Mouse (Mus musculus) spleen, adult 2 months (tissue): Measurements from ENCODE around the gene Itprid2. TPM values are rescaled to one million over a fixed set of nuclear protein-coding genes. Genes with fewer than 3 reads are reported as not detected.

ENCODE experiments used
- DNase-seq, 2 experiments: peaks; one replicate each; pipeline versions ENCODE4 v3.0.0 to v3.0.0-alpha.2; 2012 to 2021; ENCODE audit warnings: low spot score in 2 of 2, low read depth in 1 of 2
- H3K27ac ChIP-seq: fragments of 200-500 bp; 2 replicates; pipeline ENCODE4 v1.5.1; 2012; ENCODE audit warnings: low read length, inconsistent platforms; ENCODE audit not compliant: insufficient read depth
- H3K27me3 ChIP-seq: fragments of 200-500 bp; 2 replicates; pipeline ENCODE4 v1.6.1; 2012; ENCODE audit warnings: mild to moderate bottlenecking, moderate library complexity, low read length, inconsistent platforms; ENCODE audit not compliant: control insufficient read depth, insufficient read depth
- H3K36me3 ChIP-seq: fragments of 200-500 bp; 2 replicates; pipeline ENCODE4 v1.6.1; 2012; ENCODE audit warnings: mild to moderate bottlenecking, low read length, inconsistent platforms; ENCODE audit not compliant: control insufficient read depth, insufficient read depth
- H3K4me1 ChIP-seq: fragments of 200-500 bp; 2 replicates; pipeline ENCODE4 v1.6.1; 2011; ENCODE audit warnings: inconsistent platforms; ENCODE audit not compliant: control insufficient read depth, insufficient read depth, insufficient read length
- H3K4me3 ChIP-seq: fragments of 200-500 bp; 2 replicates; pipeline ENCODE4 v1.5.1; 2011; ENCODE audit warnings: mild to moderate bottlenecking, inconsistent platforms; ENCODE audit not compliant: insufficient read depth, insufficient read length; ENCODE audit errors: extremely low read depth
- CTCF ChIP-seq: fragments of 200-500 bp; IDR thresholded peaks from 2 replicates; pipeline ENCODE4 v1.5.1; 2011; ENCODE audit warnings: mild to moderate bottlenecking, inconsistent platforms; ENCODE audit not compliant: insufficient read depth, insufficient read length, insufficient replicate concordance; ENCODE audit errors: extremely low read depth
- POLR2A ChIP-seq: fragments of 200-500 bp; IDR thresholded peaks from 2 replicates; pipeline ENCODE4 v1.6.1; 2011; ENCODE audit warnings: low read depth, low read length, inconsistent platforms
- WGBS: fragments of 180-500 bp; shearing (Covaris S2); methylation state at CpG from one replicate; pipeline ENCODE4 v1.1.7; 2018; 5-methylcytosine and 5-hydroxymethylcytosine counted together
- polyA plus RNA-seq: library from polyadenylated mRNA; depleted of rRNA; stranded (reverse); fragments of >200 nt; gene quantifications from 2 replicates; pipeline ENCODE4 v1.2.3, GENCODE M21; 2012

Itprid2 gene
- polyA plus RNA-seq, 1 experiment = 5.8 TPM

DNA sequence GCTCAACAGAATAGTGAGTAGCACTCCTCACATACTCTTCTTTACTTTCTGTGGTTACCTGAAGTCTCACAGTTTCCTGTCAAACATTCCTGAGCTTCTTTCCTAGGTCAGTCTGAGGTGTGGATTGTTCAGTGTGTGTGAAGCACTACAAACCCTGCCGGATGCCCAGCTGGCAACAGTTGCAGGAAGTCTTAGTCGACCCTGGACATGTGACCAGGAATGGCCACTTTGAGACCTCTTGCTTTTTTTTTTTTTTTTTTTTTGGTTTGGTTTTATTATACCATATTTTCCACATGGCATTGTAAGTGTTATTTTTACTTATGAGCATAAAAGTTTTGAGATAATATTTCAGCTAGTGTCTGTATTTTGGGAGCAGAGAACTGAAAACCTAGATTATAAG, 29.1 kb upstream of the Itprid2 start:
- Histone ChIP-seq H3K27me3 (no peaks in the 10 kb centered on the region), H3K36me3 (no peaks in the 10 kb centered on the region), H3K4me3 (no peak overlapping the region), H3K4me1 (no peaks in the 10 kb centered on the region), H3K27ac (no peak overlapping the region)
- 42% methylated on average over 2 of the region's 2 CpGs for WGBS
- no peak for TF ChIP-seq CTCF
- no peak for TF ChIP-seq POLR2A
- DNase-seq = no peak

DNA sequence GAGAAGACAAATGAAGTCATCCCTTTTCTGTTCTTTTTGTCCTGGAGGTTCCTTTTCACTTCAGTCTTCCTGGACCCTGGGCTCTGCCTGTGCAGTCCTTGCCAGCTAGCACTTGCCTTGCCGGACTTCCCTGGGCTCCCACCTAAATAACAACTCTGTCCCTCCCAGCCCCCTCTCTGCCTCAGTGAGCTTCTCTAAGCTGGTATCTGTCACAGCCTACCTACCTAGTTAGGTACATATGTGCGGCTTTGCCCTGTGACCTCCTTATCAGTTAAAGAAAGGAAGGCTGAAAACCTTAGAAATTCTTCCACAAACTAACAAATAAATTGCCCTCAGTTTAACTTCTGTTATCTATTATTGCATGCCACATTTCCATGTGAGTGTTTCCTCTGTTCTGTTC, 28.0 kb upstream of the Itprid2 start:
- no peak for DNase-seq

DNA sequence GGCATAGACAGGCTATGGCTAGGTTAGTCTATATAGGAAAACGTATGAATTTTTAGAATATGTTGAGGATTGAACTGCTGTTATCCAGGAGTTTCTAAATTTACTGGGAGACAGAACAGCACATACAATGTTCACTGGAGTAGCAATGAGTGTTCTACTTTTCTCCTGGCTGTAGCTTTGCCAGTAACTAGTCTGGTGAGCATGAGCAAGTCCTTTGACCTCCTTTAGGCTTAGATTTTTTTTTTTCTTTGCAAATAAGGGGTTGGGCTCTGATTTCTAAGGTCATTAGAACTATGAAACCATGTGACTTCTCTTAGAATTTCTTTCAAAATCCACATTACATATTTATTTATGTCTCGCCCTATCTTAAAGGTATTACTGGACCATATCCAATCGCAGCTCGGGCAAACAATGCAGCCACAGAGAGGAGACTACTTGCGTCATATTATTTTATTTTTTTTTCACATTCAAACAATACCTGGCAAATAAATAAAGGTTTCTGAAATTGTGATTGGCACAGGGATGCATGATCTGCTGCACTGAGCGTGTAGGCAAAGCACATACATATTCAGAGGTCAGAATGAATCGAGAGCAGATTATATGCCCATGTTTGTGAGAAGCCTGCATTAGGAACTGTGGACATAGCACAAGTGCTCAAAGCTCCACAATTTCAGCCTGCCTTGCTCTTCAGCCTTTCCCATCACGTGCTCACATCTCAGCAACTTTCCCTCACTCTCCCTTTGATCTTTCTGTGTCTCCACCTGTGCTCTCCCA, 26.7 kb upstream of the Itprid2 start:
- Histone ChIP-seq H3K27ac (no peak overlapping the region), H3K27me3 (no peaks in the 10 kb centered on the region), H3K4me3 (no peak overlapping the region), H3K4me1 (no peaks in the 10 kb centered on the region), H3K36me3 (no peaks in the 10 kb centered on the region)
- 91% methylated on average over 8 of the region's 8 CpGs for WGBS
- no peak for DNase-seq
- TF ChIP-seq POLR2A (no peak), CTCF (no peak)

More for the DNA sequence above, 28.0 kb upstream of the Itprid2 start:
- Histone ChIP-seq H3K4me1 (no peaks in the 10 kb centered on the region), H3K4me3 (no peak overlapping the region), H3K36me3 (no peaks in the 10 kb centered on the region), H3K27me3 (no peaks in the 10 kb centered on the region), H3K27ac (no peak overlapping the region)
- TF ChIP-seq POLR2A (no peak), CTCF (no peak)
- WGBS = 95% methylated on average over 2 of the region's 2 CpGs

DNA sequence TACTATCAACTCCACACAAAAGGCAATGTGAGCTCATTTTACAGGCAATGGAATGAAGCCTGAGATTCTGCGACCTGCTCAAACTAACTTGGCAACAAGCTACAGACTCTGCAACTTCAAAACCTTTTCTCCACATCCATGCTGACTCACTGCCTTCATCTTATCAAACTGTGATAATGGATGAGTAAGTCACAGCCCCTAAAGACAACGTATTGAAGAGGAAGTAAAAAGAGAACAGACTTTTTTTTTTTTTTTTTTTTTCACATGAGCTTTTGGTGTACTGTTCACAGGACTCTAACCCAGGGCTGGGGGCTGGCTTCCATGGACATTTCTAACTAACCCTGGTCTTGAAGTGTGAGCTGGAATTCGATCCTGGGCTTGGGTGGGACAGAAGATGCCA, 24.3 kb upstream of the Itprid2 start:
- TF ChIP-seq CTCF (no peak), POLR2A (no peak)
- no peak for DNase-seq
- Histone ChIP-seq H3K27me3 (no peaks in the 10 kb centered on the region), H3K4me1 (no peaks in the 10 kb centered on the region), H3K27ac (no peak overlapping the region), H3K36me3 (no peaks in the 10 kb centered on the region), H3K4me3 (no peak overlapping the region)
- 45% methylated on average over 3 of the region's 3 CpGs for WGBS

DNA sequence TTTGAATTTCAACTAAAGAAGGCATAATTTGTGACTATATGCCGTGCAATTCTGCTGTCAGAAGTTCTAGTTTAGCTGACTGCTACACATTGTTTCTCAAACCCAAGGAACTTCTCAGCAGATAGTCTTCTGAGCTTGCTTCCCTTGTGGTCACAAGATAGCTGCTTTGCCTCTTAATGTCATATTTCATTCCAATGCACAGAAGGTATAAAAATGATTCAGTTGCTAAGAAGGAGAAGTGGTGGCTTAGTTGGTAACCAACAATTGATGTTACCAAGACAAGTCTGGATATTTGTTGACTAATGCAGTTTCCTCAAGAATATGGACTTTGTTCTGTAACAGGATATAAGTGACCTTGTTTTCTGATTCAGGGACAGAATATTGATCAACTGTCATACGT, 17.0 kb upstream of the Itprid2 start:
- no peak for DNase-seq
- 71% methylated on average over 2 of the region's 2 CpGs for WGBS
- no peaks in the 10 kb centered on the region for H3K36me3 ChIP-seq
- TF ChIP-seq CTCF = no peak
- no peak for TF ChIP-seq POLR2A
- no peak overlapping the region for H3K27ac ChIP-seq
- no peaks in the 10 kb centered on the region for H3K4me1 ChIP-seq
- H3K27me3 ChIP-seq = no peaks in the 10 kb centered on the region
- no peak overlapping the region for H3K4me3 ChIP-seq

DNA sequence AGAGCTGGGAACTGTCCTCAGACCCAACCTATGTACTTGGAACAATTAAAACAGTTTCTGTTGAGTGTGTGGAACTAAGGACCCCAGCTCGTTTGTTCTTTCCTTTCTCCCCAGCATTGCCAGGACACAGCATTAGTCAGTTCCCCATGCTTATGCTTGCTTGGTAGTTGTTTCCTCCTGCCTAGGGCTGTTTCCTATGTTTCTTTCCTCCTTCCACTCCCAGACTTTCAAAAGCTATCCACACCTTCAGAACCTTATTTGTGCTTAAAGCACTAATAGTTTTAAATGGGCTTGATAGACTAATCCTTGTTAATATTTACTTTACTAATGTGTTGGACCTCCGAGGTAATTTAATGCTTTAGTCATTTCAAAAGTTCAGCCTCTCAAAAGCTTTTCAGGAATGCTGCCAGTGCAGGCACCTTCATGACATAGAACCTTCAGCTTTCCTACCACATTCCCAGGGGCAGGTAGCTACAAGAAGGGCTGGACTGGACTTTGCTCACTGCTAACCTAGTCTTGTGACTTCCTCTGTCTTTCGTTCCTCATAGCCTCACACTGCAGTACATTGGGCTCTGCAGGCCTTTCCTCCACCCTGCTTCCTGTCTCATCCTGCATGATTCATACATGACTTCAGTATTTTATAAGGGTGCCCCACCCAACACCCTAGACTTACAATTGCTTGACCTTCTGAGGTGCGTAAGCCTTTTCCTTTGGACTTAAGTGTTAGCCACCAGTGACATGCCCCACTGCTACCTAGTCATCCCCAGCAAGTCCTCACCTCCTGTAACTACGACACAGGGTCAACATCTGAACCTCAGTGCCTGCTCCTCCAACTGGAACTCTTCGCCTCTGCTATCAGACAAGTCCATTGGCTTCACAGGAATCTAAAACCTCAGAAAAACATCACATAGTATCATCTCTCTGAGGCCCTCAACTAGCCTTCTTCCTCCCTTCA, 16.3 kb upstream of the Itprid2 start:
- Histone ChIP-seq H3K27me3 (no peaks in the 10 kb centered on the region), H3K36me3 (no peaks in the 10 kb centered on the region), H3K27ac (no peak overlapping the region), H3K4me1 (no peaks in the 10 kb centered on the region), H3K4me3 (no peak overlapping the region)
- TF ChIP-seq CTCF = no peak
- TF ChIP-seq POLR2A = no peak
- no peak for DNase-seq
- WGBS = 70% methylated on average over 6 of the region's 6 CpGs

DNA sequence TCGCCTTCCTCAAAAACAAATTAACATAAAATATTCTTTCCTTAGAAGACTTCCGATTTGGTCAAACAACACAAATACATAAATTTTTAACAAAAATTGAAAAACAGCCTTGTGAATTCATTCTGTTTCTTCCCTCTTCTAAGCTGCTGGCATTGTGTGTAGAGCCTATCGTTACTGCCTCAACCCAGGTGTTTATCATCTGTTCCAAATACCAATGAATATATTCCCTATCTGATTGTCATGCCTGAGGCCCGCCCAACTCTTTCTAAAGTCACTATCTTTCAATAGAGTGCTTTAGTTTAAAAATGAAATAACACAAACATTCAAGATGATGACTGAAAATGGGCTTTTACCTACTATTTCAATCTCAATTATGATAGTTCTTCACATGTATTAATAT, 11.9 kb upstream of the Itprid2 start:
- 89% methylated on average over 4 of the region's 4 CpGs for whole genome bisulfite sequencing
- no peak for TF ChIP-seq POLR2A
- TF ChIP-seq CTCF = no peak
- H3K4me3 ChIP-seq = no peak overlapping the region
- H3K27me3 ChIP-seq = no peaks in the 10 kb centered on the region
- no peaks in the 10 kb centered on the region for H3K4me1 ChIP-seq
- DNase-seq = no peak
- no peaks in the 10 kb centered on the region for H3K36me3 ChIP-seq
- no peak overlapping the region for H3K27ac ChIP-seq
